Mouse (Mus musculus) granulocyte monocyte progenitor cell, adult 5-6 weeks (primary cell): Measurements from ENCODE around the gene Prps1. TPM values are rescaled to one million over a fixed set of nuclear protein-coding genes. Genes with fewer than 3 reads are reported as not detected.

Experiments
- total RNA-seq, 2 experiments: library from RNA; stranded (forward) in 1 of 2; stranded (reverse) in 1 of 2; fragments of 200-712, 200-1000 nt in 1 of 2; fragments of >200 nt in 1 of 2; fragmentation: Nextera tagmentation in 1 of 2; gene quantifications; 2 replicates each; pipeline ENCODE4 v1.2.3; 2014 to 2017

The Prps1 gene
- total RNA-seq, 2 experiments from 2014 or later, result 56.4 to 69.8 TPM

Other genes with a start within 250 kb of the Prps1 start
- gene Frmpd3, start 114.3 kb upstream of the Prps1 start, total RNA-seq (2014; fragmentation: Nextera tagmentation), result not detected in 2 replicates
- gene Frmpd3, start 114.3 kb upstream of the Prps1 start, total RNA-seq (2017), result not detected in 2 replicates
- 18.4 and 19.9 TPM in 2 replicates for gene Tsc22d3, start 144.0 kb downstream of the Prps1 start, total RNA-seq (2014; fragmentation: Nextera tagmentation)
- gene Tsc22d3, start 144.0 kb downstream of the Prps1 start, total RNA-seq (2017), result 19.7 and 30.0 TPM in 2 replicates
- not detected in 2 replicates for gene Mid2, start 208.0 kb downstream of the Prps1 start, total RNA-seq (2014; fragmentation: Nextera tagmentation)
- not detected in 2 replicates for gene Mid2, start 208.0 kb downstream of the Prps1 start, total RNA-seq (2017)